Mouse (Mus musculus) midbrain, embryonic 12.5 days (tissue): Measurements from ENCODE around the gene Klb. TPM values are rescaled to one million over a fixed set of nuclear protein-coding genes. Genes with fewer than 3 reads are reported as not detected.

ENCODE experiments used
- ATAC-seq: fragments of 200-750 bp; cut with Nextera tagmentation; 2 replicates; pipeline ENCODE4 v1.8.0; 2017; ENCODE audit warnings: low read depth, moderate TSS enrichment, moderate library complexity; ENCODE audit not compliant: low FRiP score
- H3K27ac ChIP-seq: fragments of 300-500 bp; sonication (generic); replicated peaks from 2 replicates; pipeline ENCODE4 v1.5.1; 2016; ENCODE audit warnings: mild to moderate bottlenecking
- H3K27me3 ChIP-seq: fragments of 300-500 bp; sonication (generic); 2 replicates; pipeline ENCODE4 v1.6.1; 2016; ENCODE audit warnings: mild to moderate bottlenecking
- H3K36me3 ChIP-seq: fragments of 300-500 bp; sonication (generic); 2 replicates; pipeline ENCODE4 v1.6.1; 2016
- H3K4me1 ChIP-seq: fragments of 300-500 bp; sonication (generic); 2 replicates; pipeline ENCODE4 v1.6.1; 2016
- H3K4me2 ChIP-seq: fragments of 300-500 bp; sonication (generic); replicated peaks from 2 replicates; pipeline ENCODE4 v1.6.1; 2016; ENCODE audit warnings: mild to moderate bottlenecking, moderate library complexity
- H3K4me3 ChIP-seq: fragments of 300-500 bp; sonication (generic); 2 replicates; pipeline ENCODE4 v1.5.1; 2016; ENCODE audit warnings: mild to moderate bottlenecking
- H3K9ac ChIP-seq: fragments of 300-500 bp; sonication (generic); replicated peaks from 2 replicates; pipeline ENCODE4 v1.6.1; 2016; ENCODE audit warnings: mild to moderate bottlenecking, moderate library complexity
- H3K9me3 ChIP-seq: fragments of 300-500 bp; sonication (generic); 2 replicates; pipeline ENCODE4 v1.6.1; 2016; ENCODE audit warnings: mild to moderate bottlenecking
- WGBS: fragments of 180-500 bp; shearing (Covaris S2); methylation state at CpG from one replicate; pipeline ENCODE4 v1.1.7; 2016; 5-methylcytosine and 5-hydroxymethylcytosine counted together
- polyA plus RNA-seq: library from polyadenylated mRNA; unstranded; fragments of >200 nt; fragmentation: Nextera tagmentation; extraction: Ambion mirVana; gene quantifications from 2 replicates; pipeline ENCODE4 v1.2.1, GENCODE M21; 2016

Klb gene
- polyA plus RNA-seq, 1 experiment from 2014 or later: not detected

DNA sequence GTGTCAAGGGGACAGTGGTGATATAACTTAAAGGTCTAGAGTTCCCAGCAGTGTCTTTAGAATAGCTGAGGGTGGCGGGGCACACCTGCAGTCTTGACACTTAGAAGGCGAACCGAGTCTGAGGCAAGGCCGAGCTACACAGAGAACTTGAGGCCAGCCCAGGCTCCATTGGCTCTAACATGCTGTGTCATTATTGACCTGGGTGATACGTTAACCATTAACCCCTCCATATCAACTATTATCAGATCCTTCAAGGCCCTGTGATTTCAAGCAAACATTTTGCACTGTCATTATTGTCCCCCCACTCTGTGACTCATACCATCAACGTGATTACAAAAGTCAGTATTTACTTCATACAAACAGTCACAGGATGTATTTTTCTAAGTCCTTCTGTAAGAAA, 76.1 kb downstream of the Klb start:
- Histone ChIP-seq H3K4me2 (no peak overlapping the region), H3K27me3 (no peaks in the 10 kb centered on the region), H3K4me3 (no peak overlapping the region), H3K4me1 (no peaks in the 10 kb centered on the region), H3K9me3 (no peaks in the 10 kb centered on the region), H3K36me3 (peaks cover 56% of the 10 kb centered on the region), H3K9ac (no peak overlapping the region), H3K27ac (no peak overlapping the region)
- ATAC-seq: no peak
- 92% methylated on average over 6 of the region's 6 CpGs for WGBS

DNA sequence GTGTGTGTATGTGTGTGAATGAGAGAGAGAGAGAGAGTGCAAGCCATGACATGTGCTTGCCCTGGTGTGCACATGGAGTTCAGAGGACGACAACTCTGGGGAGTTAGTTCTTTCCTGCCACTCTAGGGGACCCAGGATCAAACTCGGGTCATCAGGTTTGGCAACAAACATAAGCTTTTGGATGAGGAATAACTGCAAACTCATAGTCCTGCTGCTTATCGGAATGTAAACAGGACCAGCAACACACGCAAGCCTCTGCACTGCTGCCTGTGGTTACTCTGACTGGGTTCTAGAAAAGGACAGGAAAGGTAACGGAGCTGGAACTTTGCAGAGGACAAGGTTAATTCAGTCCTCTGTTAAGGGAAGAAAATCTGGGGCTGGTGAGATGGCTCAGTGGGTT, 77.1 kb downstream of the Klb start:
- WGBS: 92% methylated on average over 5 of the region's 5 CpGs
- ATAC-seq: no peak
- Histone ChIP-seq H3K27me3 (no peaks in the 10 kb centered on the region), H3K9me3 (no peaks in the 10 kb centered on the region), H3K4me1 (no peaks in the 10 kb centered on the region), H3K9ac (no peak overlapping the region), H3K4me3 (no peak overlapping the region), H3K4me2 (no peak overlapping the region), H3K27ac (no peak overlapping the region), H3K36me3 (peaks cover 55% of the 10 kb centered on the region)

DNA sequence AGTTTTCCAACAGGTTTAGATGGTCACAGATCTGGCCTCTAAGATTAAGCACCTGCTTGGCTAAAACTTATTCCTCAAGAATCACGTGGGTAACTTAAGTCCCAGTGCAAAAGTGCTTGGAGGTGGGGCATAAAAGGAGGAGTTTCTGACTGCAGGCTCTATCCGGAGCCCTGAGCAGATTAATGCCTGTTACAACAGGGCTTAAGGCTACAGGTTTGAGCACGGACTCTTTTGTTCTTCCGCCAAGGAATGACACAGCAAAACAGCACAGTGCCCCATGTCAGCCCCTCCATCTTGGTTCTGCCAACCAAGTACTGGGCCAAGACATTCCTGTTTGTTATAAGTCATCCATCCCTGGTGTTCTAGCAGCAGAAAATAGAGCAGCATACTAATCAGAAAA, 80.2 kb downstream of the Klb start:
- H3K4me3 ChIP-seq: no peak overlapping the region
- no peak overlapping the region for H3K4me2 ChIP-seq
- no peak overlapping the region for H3K27ac ChIP-seq
- no peak for ATAC-seq
- H3K27me3 ChIP-seq: no peaks in the 10 kb centered on the region
- no peak overlapping the region for H3K9ac ChIP-seq
- peaks cover 24% of the 10 kb centered on the region for H3K36me3 ChIP-seq
- no peaks in the 10 kb centered on the region for H3K9me3 ChIP-seq
- 29% methylated on average over 4 of the region's 4 CpGs for WGBS
- no peaks in the 10 kb centered on the region for H3K4me1 ChIP-seq

DNA sequence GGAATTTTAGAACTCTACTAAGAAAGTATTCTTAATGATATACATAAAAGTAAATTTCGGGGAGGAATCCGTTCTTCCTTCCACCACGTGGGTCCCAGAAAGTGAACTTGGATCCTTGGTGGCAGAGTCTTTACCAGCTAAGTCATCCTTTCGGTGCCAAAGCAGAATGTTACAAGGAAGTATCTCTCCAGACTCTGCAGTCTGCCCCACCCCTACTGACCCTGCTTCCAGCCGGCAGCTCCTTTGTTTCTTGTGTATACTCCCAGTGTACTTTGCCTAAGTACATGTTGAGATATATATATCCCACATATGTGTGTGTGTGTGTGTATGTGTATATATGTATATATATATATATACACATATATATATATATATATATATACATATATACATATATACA, 81.3 kb downstream of the Klb start:
- 93% methylated on average over 5 of the region's 5 CpGs for WGBS
- Histone ChIP-seq H3K9ac (no peak overlapping the region), H3K4me3 (no peak overlapping the region), H3K4me1 (peaks cover 6% of the 10 kb centered on the region), H3K27ac (no peak overlapping the region), H3K4me2 (no peak overlapping the region), H3K27me3 (no peaks in the 10 kb centered on the region), H3K9me3 (no peaks in the 10 kb centered on the region), H3K36me3 (peaks cover 19% of the 10 kb centered on the region)
- ATAC-seq: no peak

Other genes starting within 250 kb of the Klb start
- gene Klhl5, start 240.8 kb upstream of the Klb start, polyA plus RNA-seq: 27.2 and 29.8 TPM in 2 replicates
- 16.6 and 18.1 TPM in 2 replicates for gene Wdr19, start 148.6 kb upstream of the Klb start, polyA plus RNA-seq
- gene Rfc1, start 12.6 kb upstream of the Klb start, polyA plus RNA-seq: 68.4 and 73.5 TPM in 2 replicates
- 717 and 736 TPM in 2 replicates for gene Rpl9, start 43.1 kb downstream of the Klb start, polyA plus RNA-seq
- gene Lias, start 43.2 kb downstream of the Klb start, polyA plus RNA-seq: 61.1 and 64.1 TPM in 2 replicates
- 67.7 and 69.3 TPM in 2 replicates for gene Ugdh, start 87.6 kb downstream of the Klb start, polyA plus RNA-seq
- not detected in 2 replicates for gene Gm43552, start 144.5 kb downstream of the Klb start, polyA plus RNA-seq
- 117 and 118 TPM in 2 replicates for gene Smim14, start 188.9 kb downstream of the Klb start, polyA plus RNA-seq
- gene Ube2k, start 188.9 kb downstream of the Klb start, polyA plus RNA-seq: 175 and 178 TPM in 2 replicates